Mouse (Mus musculus) limb, embryonic 11.5 days (tissue): ENCODE measurements at regions not wholly inside any gene's neighbourhood (a gene's known extent, or its start where the extent isn't known, plus 50 kb on each side); places are given as distances from the start of the nearest gene placed in this dataset.

Experiments
- ATAC-seq: fragments of 200-750 bp; cut with Nextera tagmentation; 2 replicates; pipeline ENCODE4 v1.8.0; 2017; ENCODE audit warnings: low read depth; ENCODE audit not compliant: insufficient number of reproducible peaks, low FRiP score, low TSS enrichment
- DNase-seq: peaks from one replicate; pipeline ENCODE4 v3.0.0-alpha.2; 2015; ENCODE audit warnings: low spot score
- H3K27ac ChIP-seq: fragments of 300-500 bp; sonication (generic); replicated peaks from 2 replicates; pipeline ENCODE4 v1.5.1; 2014; ENCODE audit warnings: low read depth, mild to moderate bottlenecking, low read length
- H3K27me3 ChIP-seq: fragments of 300-500 bp; sonication (generic); 2 replicates; pipeline ENCODE4 v1.6.1; 2014; ENCODE audit warnings: mild to moderate bottlenecking, low read length, mixed read lengths; ENCODE audit not compliant: control insufficient read depth, insufficient read depth
- H3K36me3 ChIP-seq: fragments of 300-500 bp; sonication (generic); 2 replicates; pipeline ENCODE4 v1.6.1; 2014; ENCODE audit warnings: mild to moderate bottlenecking, low read length, moderate library complexity, mixed read lengths; ENCODE audit not compliant: control insufficient read depth, insufficient read depth
- H3K4me1 ChIP-seq: fragments of 300-500 bp; sonication (generic); 2 replicates; pipeline ENCODE4 v1.6.1; 2014; ENCODE audit warnings: low read length, mixed read lengths; ENCODE audit not compliant: control insufficient read depth, insufficient read depth
- H3K4me2 ChIP-seq: fragments of 300-500 bp; sonication (generic); 2 replicates; pipeline ENCODE4 v1.6.1; 2014; ENCODE audit warnings: low read depth, mild to moderate bottlenecking, moderate library complexity; ENCODE audit not compliant: severe bottlenecking
- H3K4me3 ChIP-seq: fragments of 300-500 bp; sonication (generic); 2 replicates; pipeline ENCODE4 v1.5.1; 2014; ENCODE audit warnings: low read depth, low read length
- H3K9ac ChIP-seq: fragments of 300-500 bp; sonication (generic); 2 replicates; pipeline ENCODE4 v1.6.1; 2014; ENCODE audit warnings: mild to moderate bottlenecking, low read length
- H3K9me3 ChIP-seq: fragments of 300-500 bp; sonication (generic); 2 replicates; pipeline ENCODE4 v1.6.1; 2016; ENCODE audit warnings: low read length; ENCODE audit not compliant: control insufficient read depth
- WGBS: fragments of 180-500 bp; shearing (Covaris S2); extraction: QIAGEN DNeasy Blood & Tissue Kit; methylation state at CpG from one replicate; pipeline ENCODE4 v1.1.7; 2014; 5-methylcytosine and 5-hydroxymethylcytosine counted together

- Histone ChIP-seq H3K4me2 (no peak overlapping the region; the same call in 1 of the 2 replicates), H3K27ac (peak overlapping the region; percentile 14; the same call in 1 of the 2 replicates)
- 45% methylated on average over 4 of the region's 4 CpGs for WGBS
Observed at GRCm38 (mm10) chr2:17860922-17861559, 129.8 kb upstream of the Nebl start.

GRCm38 (mm10) chr2:17859234-17859633 lies 128.0 kb upstream of the Nebl start:
- H3K9ac ChIP-seq, result no peak overlapping the region
- 68% methylated on average over 8 of the region's 8 CpGs for WGBS
- peaks cover 6% of the 10 kb centered on the region; the same call in 1 of the 2 replicates for H3K4me1 ChIP-seq
- no peak for DNase-seq
- no peaks in the 10 kb centered on the region for H3K9me3 ChIP-seq
- H3K4me3 ChIP-seq, result no peak overlapping the region
- H3K36me3 ChIP-seq, result no peaks in the 10 kb centered on the region
- no peak overlapping the region for H3K4me2 ChIP-seq
- no peak overlapping the region for H3K27ac ChIP-seq
- ATAC-seq, result no peak
- H3K27me3 ChIP-seq, result no peaks in the 10 kb centered on the region

More at GRCm38 (mm10) chr2:17860922-17861559, 129.8 kb upstream of the Nebl start:
- DNase-seq, result no peak
- H3K9me3 ChIP-seq, result no peaks in the 10 kb centered on the region
- no peak overlapping the region for H3K4me3 ChIP-seq
- H3K36me3 ChIP-seq, result no peaks in the 10 kb centered on the region
- H3K27me3 ChIP-seq, result no peaks in the 10 kb centered on the region
- ATAC-seq, result no peak
- no peak overlapping the region for H3K9ac ChIP-seq
- H3K4me1 ChIP-seq, result peaks cover 6% of the 10 kb centered on the region; the same call in 1 of the 2 replicates

GRCm38 (mm10) chr2:17858326-17858725 lies 127.1 kb upstream of the Nebl start:
- Histone ChIP-seq H3K9ac (no peak overlapping the region), H3K27ac (peak overlapping the region; percentile 80), H3K4me3 (no peak overlapping the region), H3K36me3 (no peaks in the 10 kb centered on the region), H3K9me3 (no peaks in the 10 kb centered on the region), H3K27me3 (no peaks in the 10 kb centered on the region), H3K4me2 (no peak overlapping the region), H3K4me1 (peaks cover 10% of the 10 kb centered on the region; the same call in 1 of the 2 replicates)
- ATAC-seq (no peak), DNase-seq (peak; percentile 48)
- WGBS, result 38% methylated on average over 8 of the region's 8 CpGs

- H3K27ac ChIP-seq, result no peak overlapping the region
- DNase-seq (no peak), ATAC-seq (no peak)
- no peak overlapping the region for H3K4me3 ChIP-seq
- 90% methylated on average over 11 of the region's 11 CpGs for WGBS
- H3K27me3 ChIP-seq, result no peaks in the 10 kb centered on the region
- no peaks in the 10 kb centered on the region for H3K9me3 ChIP-seq
- no peak overlapping the region for H3K4me2 ChIP-seq
- H3K4me1 ChIP-seq, result peaks cover 13% of the 10 kb centered on the region; the same call in 1 of the 2 replicates
- no peak overlapping the region for H3K9ac ChIP-seq
- H3K36me3 ChIP-seq, result no peaks in the 10 kb centered on the region
Observed at GRCm38 (mm10) chr2:17855566-17856264, 124.5 kb upstream of the Nebl start.

GRCm38 (mm10) chr2:17854088-17854487 lies 122.8 kb upstream of the Nebl start:
- DNase-seq (no peak), ATAC-seq (no peak)
- no peak overlapping the region for H3K4me3 ChIP-seq
- H3K4me2 ChIP-seq, result no peak overlapping the region
- no peak overlapping the region for H3K9ac ChIP-seq
- 45% methylated on average over 3 of the region's 3 CpGs for WGBS
- H3K27ac ChIP-seq, result no peak overlapping the region
- no peaks in the 10 kb centered on the region for H3K36me3 ChIP-seq
- peaks cover 11% of the 10 kb centered on the region; the same call in 1 of the 2 replicates for H3K4me1 ChIP-seq
- H3K27me3 ChIP-seq, result no peaks in the 10 kb centered on the region
- H3K9me3 ChIP-seq, result no peaks in the 10 kb centered on the region

GRCm38 (mm10) chr2:17853500-17854011 lies 122.3 kb upstream of the Nebl start:
- H3K9me3 ChIP-seq, result no peaks in the 10 kb centered on the region
- ATAC-seq, result no peak
- H3K36me3 ChIP-seq, result no peaks in the 10 kb centered on the region
- 34% methylated on average over 11 of the region's 11 CpGs for WGBS
- H3K4me3 ChIP-seq, result no peak overlapping the region
- no peak for DNase-seq
- no peaks in the 10 kb centered on the region for H3K27me3 ChIP-seq
- no peak overlapping the region for H3K9ac ChIP-seq
- H3K27ac ChIP-seq, result no peak overlapping the region
- H3K4me2 ChIP-seq, result no peak overlapping the region
- peaks cover 11% of the 10 kb centered on the region; the same call in 1 of the 2 replicates for H3K4me1 ChIP-seq

GRCm38 (mm10) chr2:17852740-17853499 lies 121.7 kb upstream of the Nebl start:
- no peak overlapping the region for H3K27ac ChIP-seq
- H3K9me3 ChIP-seq, result no peaks in the 10 kb centered on the region
- no peaks in the 10 kb centered on the region for H3K27me3 ChIP-seq
- no peaks in the 10 kb centered on the region for H3K36me3 ChIP-seq
- ATAC-seq, result no peak
- DNase-seq, result no peak
- 5% methylated on average over 16 of the region's 16 CpGs for WGBS
- H3K9ac ChIP-seq, result no peak overlapping the region
- H3K4me3 ChIP-seq, result no peak overlapping the region
- H3K4me1 ChIP-seq, result peaks cover 8% of the 10 kb centered on the region; the same call in 1 of the 2 replicates
- H3K4me2 ChIP-seq, result peak overlapping the region; percentile 1; the same call in 1 of the 2 replicates

- Histone ChIP-seq H3K4me1 (peaks cover 8% of the 10 kb centered on the region; the same call in 1 of the 2 replicates), H3K9me3 (no peaks in the 10 kb centered on the region), H3K4me2 (no peak overlapping the region), H3K27me3 (no peaks in the 10 kb centered on the region), H3K9ac (no peak overlapping the region), H3K36me3 (no peaks in the 10 kb centered on the region), H3K27ac (no peak overlapping the region), H3K4me3 (no peak overlapping the region)
- ATAC-seq, result no peak
- no peak for DNase-seq
- 95% methylated on average over 4 of the region's 4 CpGs for WGBS
Observed at GRCm38 (mm10) chr2:17850741-17851140, 119.5 kb upstream of the Nebl start.
